Mouse (Mus musculus) heart, embryonic 16.5 days (tissue): ENCODE measurements around the gene Slc19a2. TPM values are rescaled to one million over a fixed set of nuclear protein-coding genes. Genes with fewer than 3 reads are reported as not detected.

ENCODE experiments used
- ATAC-seq: fragments of 200-750 bp; cut with Nextera tagmentation; replicated peaks from 2 replicates; pipeline ENCODE4 v1.8.0; 2017; ENCODE audit warnings: moderate number of reproducible peaks; ENCODE audit not compliant: insufficient read depth, low FRiP score; ENCODE audit errors: extremely low read depth
- H3K27ac ChIP-seq: fragments of 300-500 bp; sonication (generic); 2 replicates; pipeline ENCODE4 v1.5.1; 2014; ENCODE audit warnings: mild to moderate bottlenecking, low read length, control low read depth, moderate library complexity
- H3K27me3 ChIP-seq: fragments of 300-500 bp; sonication (generic); 2 replicates; pipeline ENCODE4 v1.6.1; 2014; ENCODE audit warnings: low read length, mixed read lengths; ENCODE audit not compliant: control insufficient read depth, insufficient read depth
- H3K36me3 ChIP-seq: fragments of 300-500 bp; sonication (generic); 2 replicates; pipeline ENCODE4 v1.6.1; 2014; ENCODE audit not compliant: control insufficient read depth, insufficient read depth
- H3K4me1 ChIP-seq: fragments of 300-500 bp; sonication (generic); 2 replicates; pipeline ENCODE4 v1.6.1; 2014; ENCODE audit warnings: low read length, mixed read lengths; ENCODE audit not compliant: control insufficient read depth, insufficient read depth
- H3K4me2 ChIP-seq: fragments of 300-500 bp; sonication (generic); 2 replicates; pipeline ENCODE4 v1.6.1; 2014; ENCODE audit warnings: low read depth, mild to moderate bottlenecking, control low read depth, low read length
- H3K4me3 ChIP-seq: fragments of 300-500 bp; sonication (generic); 2 replicates; pipeline ENCODE4 v1.5.1; 2014; ENCODE audit warnings: mild to moderate bottlenecking, control low read depth, low read length
- H3K9ac ChIP-seq: fragments of 300-500 bp; sonication (generic); 2 replicates; pipeline ENCODE4 v1.6.1; 2014; ENCODE audit warnings: low read length, control low read depth
- H3K9me3 ChIP-seq: fragments of 300-500 bp; sonication (generic); replicated peaks from 2 replicates; pipeline ENCODE4 v1.6.1; 2016; ENCODE audit warnings: low read length; ENCODE audit not compliant: control insufficient read depth
- WGBS: fragments of 180-500 bp; shearing (Covaris S2); extraction: QIAGEN DNeasy Blood & Tissue Kit; methylation state at CpG from one replicate; pipeline ENCODE4 v1.1.7; 2014; 5-methylcytosine and 5-hydroxymethylcytosine counted together
- polyA plus RNA-seq: library from polyadenylated mRNA; unstranded; fragments of >200 nt; fragmentation: Nextera tagmentation; extraction: Ambion mirVana; gene quantifications from 2 replicates; pipeline ENCODE4 v1.2.1, GENCODE M21; 2015

The Slc19a2 gene
- polyA plus RNA-seq, 1 experiment from 2014 or later = 7.5 TPM

DNA sequence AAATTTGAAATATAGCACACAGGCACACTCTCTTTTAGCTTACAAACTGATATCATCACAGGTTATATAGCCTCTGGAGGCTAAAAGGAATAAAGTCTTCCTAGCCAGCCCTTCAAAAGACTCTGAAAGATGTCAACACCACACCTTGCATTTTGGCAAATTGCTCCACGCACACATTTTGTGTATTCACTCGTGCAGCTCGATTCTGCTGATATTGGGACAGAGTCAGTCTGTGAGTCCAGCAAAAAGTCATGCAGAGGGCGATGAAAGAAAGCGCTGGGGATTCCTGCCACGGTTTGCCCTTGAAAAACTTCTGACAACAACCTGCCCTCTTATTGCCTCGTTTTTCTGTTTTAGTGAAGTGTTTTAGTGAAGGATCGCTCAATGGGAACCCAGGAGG, 1.4 kb upstream of the Slc19a2 start:
- WGBS = 39% methylated on average over 8 of the region's 8 CpGs
- Histone ChIP-seq H3K9ac (peak overlapping the region; percentile 75), H3K4me2 (peak overlapping the region; percentile 67)

GRCm38 (mm10) chr1:164247971-164248370, 875 bp upstream of the Slc19a2 start:
- peak overlapping the region; percentile 67 for H3K4me2 ChIP-seq
- H3K4me3 ChIP-seq = peak overlapping the region; percentile 92
- peak overlapping the region; percentile 75 for H3K9ac ChIP-seq
- no peak for ATAC-seq
- no peaks in the 10 kb centered on the region for H3K27me3 ChIP-seq
- WGBS = 9% methylated on average over 10 of the region's 10 CpGs
- no peaks in the 10 kb centered on the region for H3K9me3 ChIP-seq
- peaks cover 20% of the 10 kb centered on the region for H3K4me1 ChIP-seq
- H3K27ac ChIP-seq = peak overlapping the region; percentile 97
- no peaks in the 10 kb centered on the region for H3K36me3 ChIP-seq

More for the DNA sequence above, 1.4 kb upstream of the Slc19a2 start:
- Histone ChIP-seq H3K4me3 (peak overlapping the region; percentile 92), H3K4me1 (peaks cover 20% of the 10 kb centered on the region), H3K27me3 (no peaks in the 10 kb centered on the region), H3K9me3 (no peaks in the 10 kb centered on the region), H3K36me3 (no peaks in the 10 kb centered on the region), H3K27ac (peak overlapping the region; percentile 97)
- ATAC-seq = no peak

DNA sequence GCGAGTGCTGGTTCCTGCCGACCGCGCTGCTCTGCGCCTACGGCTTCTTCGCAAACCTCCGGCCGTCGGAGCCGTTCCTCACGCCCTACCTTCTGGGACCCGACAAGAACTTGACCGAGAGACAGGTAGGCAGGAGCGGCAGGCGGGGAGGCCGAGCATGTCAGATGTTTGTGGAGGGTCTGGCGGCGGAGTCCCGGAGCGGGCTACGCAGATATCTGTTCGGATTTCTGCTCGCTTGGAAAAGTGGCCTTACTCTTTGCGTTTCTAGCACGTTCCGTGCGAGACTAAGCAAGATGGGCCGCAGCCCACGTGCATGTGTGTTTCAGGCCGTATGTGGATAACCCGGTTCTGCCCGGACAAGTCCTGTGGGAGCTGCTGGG, 476 bp downstream of the Slc19a2 start:
- Histone ChIP-seq H3K27me3 (no peaks in the 10 kb centered on the region), H3K9ac (peak overlapping the region; percentile 89), H3K4me2 (peak overlapping the region; percentile 72), H3K4me1 (peaks cover 20% of the 10 kb centered on the region), H3K9me3 (no peaks in the 10 kb centered on the region), H3K4me3 (peak overlapping the region; percentile 92), H3K27ac (peak overlapping the region; percentile 91), H3K36me3 (no peaks in the 10 kb centered on the region)
- under 1% methylated on average over 33 of the region's 33 CpGs for WGBS
- ATAC-seq = no peak; the same call in 1 of the 2 replicates

- no peaks in the 10 kb centered on the region for H3K9me3 ChIP-seq
- H3K36me3 ChIP-seq = no peaks in the 10 kb centered on the region
- H3K27ac ChIP-seq = no peak overlapping the region
- H3K27me3 ChIP-seq = no peaks in the 10 kb centered on the region
- WGBS = 48% methylated on average over 8 of the region's 8 CpGs
- ATAC-seq = no peak
- peak overlapping the region; percentile 89 for H3K9ac ChIP-seq
- peak overlapping the region; percentile 72 for H3K4me2 ChIP-seq
- H3K4me3 ChIP-seq = peak overlapping the region; percentile 92
- H3K4me1 ChIP-seq = peaks cover 20% of the 10 kb centered on the region
Observed at GRCm38 (mm10) chr1:164250391-164251150, 1.7 kb downstream of the Slc19a2 start.

DNA sequence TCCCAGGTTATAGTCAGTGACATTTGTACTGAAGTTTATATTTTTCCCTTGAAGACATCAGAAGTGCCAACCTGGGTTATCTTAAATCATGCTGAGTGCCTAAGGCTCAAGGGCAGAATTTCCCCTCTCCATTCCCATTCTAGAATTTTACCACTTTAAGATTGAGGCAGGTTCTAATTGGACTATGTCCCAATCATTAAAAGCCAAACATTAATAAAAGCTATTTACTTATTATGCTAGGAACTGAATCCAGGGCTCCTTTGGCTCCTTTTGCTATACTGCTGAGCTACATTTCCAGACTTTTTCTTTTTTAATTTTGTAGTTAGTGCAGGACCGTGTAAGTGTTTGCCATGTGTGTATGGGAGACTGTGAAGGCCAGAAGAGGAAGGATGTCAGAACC, 2.6 kb downstream of the Slc19a2 start:
- Histone ChIP-seq H3K36me3 (no peaks in the 10 kb centered on the region), H3K27ac (no peak overlapping the region), H3K4me2 (no peak overlapping the region), H3K4me3 (no peak overlapping the region), H3K9me3 (no peaks in the 10 kb centered on the region), H3K27me3 (no peaks in the 10 kb centered on the region), H3K4me1 (peaks cover 20% of the 10 kb centered on the region), H3K9ac (no peak overlapping the region)
- ATAC-seq = no peak
- 87% methylated on average over 1 of the region's 1 CpGs for WGBS

DNA sequence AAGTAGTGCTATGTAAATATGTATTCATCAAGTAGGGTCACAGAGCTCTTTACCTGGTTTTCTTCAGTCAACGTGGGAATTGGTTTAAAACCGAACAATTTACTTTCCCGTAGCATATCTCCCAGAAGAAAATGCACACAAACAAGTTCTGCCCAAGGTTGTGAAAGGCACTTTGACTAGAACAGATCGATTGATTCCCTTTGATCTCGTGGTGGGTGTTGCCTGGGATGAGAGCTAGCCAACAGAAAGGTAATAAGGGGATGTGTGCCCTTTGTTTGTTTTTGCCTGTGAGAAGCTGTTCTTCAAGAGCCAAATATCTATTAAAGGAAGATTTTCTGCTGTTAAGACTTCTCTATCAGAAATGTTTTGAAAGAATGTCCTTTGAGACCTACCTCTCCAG, 3.7 kb downstream of the Slc19a2 start:
- ATAC-seq = no peak
- Histone ChIP-seq H3K27ac (no peak overlapping the region), H3K4me3 (no peak overlapping the region), H3K9ac (no peak overlapping the region), H3K36me3 (peaks cover 9% of the 10 kb centered on the region; the same call in 1 of the 2 replicates), H3K4me1 (peaks cover 19% of the 10 kb centered on the region), H3K27me3 (no peaks in the 10 kb centered on the region), H3K4me2 (no peak overlapping the region), H3K9me3 (no peaks in the 10 kb centered on the region)
- WGBS = 72% methylated on average over 5 of the region's 5 CpGs

DNA sequence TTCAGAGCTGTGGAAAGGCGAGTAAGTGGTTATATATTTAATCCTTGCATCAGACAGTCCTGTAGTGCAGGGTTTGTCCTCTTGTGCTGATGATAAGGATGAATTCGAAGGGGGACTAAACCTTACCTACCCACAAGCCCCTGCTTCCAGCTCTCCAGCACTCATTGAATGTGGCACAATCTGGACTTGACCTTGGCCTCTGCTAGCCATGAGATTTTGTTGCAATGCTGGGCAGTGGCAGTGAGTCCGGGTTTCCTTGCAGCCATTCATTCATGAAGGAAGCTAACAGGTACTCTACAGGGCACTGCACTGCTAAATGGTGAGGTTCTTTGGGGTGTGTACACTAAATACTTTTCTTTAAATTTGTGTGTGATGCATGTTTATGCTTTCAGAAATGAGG, 6.0 kb downstream of the Slc19a2 start:
- Histone ChIP-seq H3K36me3 (peaks cover 9% of the 10 kb centered on the region; the same call in 1 of the 2 replicates), H3K4me2 (no peak overlapping the region), H3K27ac (no peak overlapping the region), H3K27me3 (no peaks in the 10 kb centered on the region), H3K4me1 (peaks cover 14% of the 10 kb centered on the region), H3K4me3 (no peak overlapping the region), H3K9ac (no peak overlapping the region), H3K9me3 (no peaks in the 10 kb centered on the region)
- WGBS = 57% methylated on average over 3 of the region's 3 CpGs
- ATAC-seq = no peak

DNA sequence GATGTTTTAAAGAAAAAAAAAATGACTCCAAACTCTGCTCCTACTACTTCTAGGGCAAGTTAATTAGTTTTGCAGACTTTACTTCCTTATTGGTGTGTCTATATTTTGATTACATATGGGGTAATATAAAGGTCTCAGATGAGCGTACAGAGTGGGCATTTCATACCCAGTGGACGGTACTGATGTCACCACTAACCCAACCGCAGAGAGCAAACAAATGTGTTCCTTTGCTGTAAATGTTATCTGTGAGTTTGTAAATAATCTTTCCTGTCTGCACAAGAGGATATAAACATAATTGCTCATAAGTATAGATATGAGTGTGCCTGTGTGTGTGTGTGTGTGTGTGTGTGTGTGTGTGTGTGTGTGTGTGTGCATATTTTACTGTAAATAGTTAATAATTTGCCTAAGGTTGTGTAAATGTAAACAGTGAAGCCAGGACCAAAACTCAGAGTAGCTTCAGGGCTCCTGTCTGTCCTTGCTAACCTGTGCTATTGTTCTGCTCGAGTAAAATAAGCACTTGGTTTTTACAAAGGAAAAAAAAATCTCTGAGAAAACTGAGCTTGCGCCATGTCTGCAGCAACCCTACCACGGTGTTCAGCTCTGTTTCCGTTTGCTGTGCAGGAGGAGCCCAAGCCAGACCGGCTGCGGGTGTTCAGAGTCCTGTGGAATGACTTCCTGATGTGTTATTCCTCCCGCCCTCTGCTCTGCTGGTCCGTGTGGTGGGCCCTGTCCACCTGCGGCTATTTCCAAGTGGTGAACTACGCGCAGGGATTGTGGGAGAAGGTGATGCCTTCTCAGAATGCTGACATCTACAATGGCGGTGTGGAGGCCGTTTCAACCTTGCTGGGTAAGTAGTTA, 11.6 kb downstream of the Slc19a2 start:
- no peaks in the 10 kb centered on the region for H3K9me3 ChIP-seq
- ATAC-seq = no peak
- no peak overlapping the region for H3K4me2 ChIP-seq
- H3K4me3 ChIP-seq = no peak overlapping the region
- H3K9ac ChIP-seq = no peak overlapping the region
- peaks cover 24% of the 10 kb centered on the region for H3K36me3 ChIP-seq
- no peaks in the 10 kb centered on the region for H3K27me3 ChIP-seq
- 80% methylated on average over 16 of the region's 16 CpGs for WGBS
- no peak overlapping the region for H3K27ac ChIP-seq
- H3K4me1 ChIP-seq = no peaks in the 10 kb centered on the region

DNA sequence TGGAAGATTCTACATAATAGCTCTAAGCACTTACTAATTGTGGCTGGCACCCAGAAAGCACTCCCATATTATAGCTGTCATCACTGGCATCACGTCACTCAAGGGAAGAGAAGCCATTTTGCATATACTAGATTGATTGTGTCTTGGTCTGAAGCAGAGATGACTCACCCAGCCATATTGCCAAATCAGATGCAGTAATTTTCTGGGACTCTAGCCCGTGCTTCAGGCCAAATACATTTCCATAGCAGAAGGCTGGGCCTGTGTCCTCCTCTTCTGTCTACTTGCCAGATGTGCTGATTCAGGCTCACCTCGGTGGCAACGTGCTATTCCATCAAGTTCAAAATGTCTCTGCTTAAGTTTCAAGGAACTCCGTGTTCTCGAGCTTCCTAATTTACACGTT, 12.7 kb downstream of the Slc19a2 start:
- no peaks in the 10 kb centered on the region for H3K27me3 ChIP-seq
- no peak overlapping the region for H3K4me2 ChIP-seq
- 80% methylated on average over 7 of the region's 7 CpGs for WGBS
- H3K9ac ChIP-seq = no peak overlapping the region
- H3K9me3 ChIP-seq = no peaks in the 10 kb centered on the region
- H3K27ac ChIP-seq = no peak overlapping the region
- no peak overlapping the region for H3K4me3 ChIP-seq
- ATAC-seq = 0 out of 2 replicates have a peak, but pooled peaks have one; percentile 37
- no peaks in the 10 kb centered on the region for H3K4me1 ChIP-seq
- peaks cover 24% of the 10 kb centered on the region for H3K36me3 ChIP-seq
